Mouse (Mus musculus): ENCODE data around the gene Pqlc3.
A peak's percentile ranks its signal among the peaks of the same experiment; 100 is the strongest.

Pqlc3 gene

GRCm38 (mm10) chr12:17001211-17001610 lies 1.0 kb upstream of the Pqlc3 start:
- no peak for DNase-seq (ENCODE audit: extremely low spot score)

GRCm38 (mm10) chr12:17000628-17001027 lies 420 bp upstream of the Pqlc3 start:
- no peak for DNase-seq (ENCODE audit: extremely low spot score)

DNA sequence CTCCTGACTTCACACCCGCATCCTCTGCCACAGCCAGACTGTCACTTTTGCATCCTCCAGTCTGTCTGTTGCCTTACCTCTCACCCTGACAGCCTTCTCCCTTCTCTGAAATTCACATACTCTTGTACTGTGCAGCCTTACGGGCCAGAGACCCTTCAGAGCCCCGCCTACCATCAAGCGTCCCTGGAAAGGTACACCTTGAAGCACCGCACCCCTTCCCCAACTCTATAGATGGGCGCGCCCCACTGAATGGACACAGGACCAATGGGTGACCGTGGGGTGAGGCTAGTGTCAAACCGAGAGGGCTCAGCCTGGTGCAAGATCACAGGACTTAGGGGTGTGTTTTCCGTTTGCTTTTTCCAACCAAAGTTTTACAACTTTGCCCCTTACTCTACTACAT lies 1.1 kb downstream of the Pqlc3 start:
- no peak for DNase-seq (ENCODE audit: extremely low spot score)

DNA sequence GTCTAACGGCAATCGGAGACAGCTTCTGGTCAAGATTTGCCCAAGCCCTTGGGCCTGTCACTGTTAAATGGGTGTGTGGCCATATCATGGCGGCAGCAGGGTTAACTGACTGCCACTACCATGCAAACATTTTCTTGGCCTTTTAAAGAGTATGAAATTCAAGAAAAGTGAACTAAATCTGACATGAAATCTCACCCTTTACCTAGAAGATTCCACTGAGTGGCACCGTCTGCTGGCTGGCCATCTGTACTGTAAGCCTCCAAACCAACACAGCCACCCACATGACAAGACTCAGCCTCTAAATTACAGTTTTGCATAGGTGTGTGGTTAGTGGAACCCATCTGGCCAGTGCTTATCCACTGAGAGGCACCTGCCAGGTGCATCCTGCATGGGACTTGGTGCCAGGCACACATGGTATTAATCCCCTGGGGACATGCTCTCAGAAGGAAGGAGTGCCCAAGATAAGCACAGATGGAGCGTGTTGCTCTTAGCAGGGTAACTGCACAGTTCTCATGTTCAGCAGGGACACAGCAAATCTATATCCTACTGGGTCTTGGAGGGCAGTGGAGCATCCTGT lies 3.2 kb downstream of the Pqlc3 start:
- no peak for DNase-seq (ENCODE audit: extremely low spot score)

DNA sequence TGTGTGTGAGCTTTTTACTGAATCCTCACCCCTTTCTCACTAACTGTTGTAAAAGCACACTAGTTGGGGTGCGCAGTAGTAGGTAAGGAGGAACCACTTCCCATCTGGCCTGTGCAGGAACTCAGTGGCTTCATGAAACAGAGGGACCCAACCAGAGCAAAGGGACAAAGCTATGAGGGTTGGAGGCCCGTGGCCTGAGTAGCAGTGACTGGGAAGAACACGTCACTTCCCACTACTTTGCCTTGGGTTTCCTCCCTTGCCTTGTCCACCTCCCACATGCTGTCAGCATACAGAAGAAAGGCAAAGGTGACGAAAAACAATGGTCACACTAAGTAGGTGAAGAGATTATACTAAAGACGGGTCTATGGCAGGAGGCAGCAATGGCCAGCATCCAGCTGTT lies 3.9 kb downstream of the Pqlc3 start:
- no peak for DNase-seq (ENCODE audit: extremely low spot score)

DNA sequence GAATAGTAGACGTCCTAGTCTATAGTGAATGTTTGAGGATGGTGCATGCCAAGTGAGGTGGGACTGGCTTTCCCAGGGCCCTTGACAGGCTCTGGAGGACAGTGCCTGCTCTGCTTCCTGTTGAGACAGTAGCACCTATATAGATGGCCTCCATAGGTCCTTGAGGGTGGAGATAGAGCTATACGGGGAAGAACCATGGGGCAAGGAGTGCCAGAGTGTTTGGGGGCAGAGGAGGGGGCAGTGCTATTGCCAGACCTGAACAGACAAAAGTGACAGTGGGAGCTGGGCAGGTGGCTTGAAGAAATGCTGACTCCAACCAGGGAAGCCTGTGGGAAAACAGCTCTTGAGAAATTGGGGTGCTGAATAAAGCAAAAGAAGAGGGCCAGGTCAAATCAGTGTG lies 5.9 kb downstream of the Pqlc3 start:
- no peak for DNase-seq (ENCODE audit: extremely low spot score)

DNA sequence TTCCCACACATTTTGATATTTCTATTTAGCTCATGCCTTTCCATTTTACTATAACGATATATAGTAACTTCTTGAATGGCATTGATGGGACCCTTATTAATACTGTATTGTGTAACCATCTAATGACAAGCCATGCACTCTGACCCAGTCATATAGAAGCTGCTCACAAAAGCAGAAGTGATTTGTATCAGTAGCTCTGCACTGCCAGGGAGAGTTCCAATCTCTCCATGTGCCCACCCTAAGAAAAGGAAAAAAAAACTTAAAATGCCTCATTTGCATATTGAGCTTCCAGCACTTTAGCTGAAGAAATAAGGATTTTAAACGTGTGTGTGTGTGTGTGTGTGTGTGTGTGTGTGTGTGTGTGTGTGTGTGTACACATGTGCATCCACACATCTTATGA lies 7.9 kb downstream of the Pqlc3 start:
- no peak for DNase-seq (ENCODE audit: extremely low spot score)

DNA sequence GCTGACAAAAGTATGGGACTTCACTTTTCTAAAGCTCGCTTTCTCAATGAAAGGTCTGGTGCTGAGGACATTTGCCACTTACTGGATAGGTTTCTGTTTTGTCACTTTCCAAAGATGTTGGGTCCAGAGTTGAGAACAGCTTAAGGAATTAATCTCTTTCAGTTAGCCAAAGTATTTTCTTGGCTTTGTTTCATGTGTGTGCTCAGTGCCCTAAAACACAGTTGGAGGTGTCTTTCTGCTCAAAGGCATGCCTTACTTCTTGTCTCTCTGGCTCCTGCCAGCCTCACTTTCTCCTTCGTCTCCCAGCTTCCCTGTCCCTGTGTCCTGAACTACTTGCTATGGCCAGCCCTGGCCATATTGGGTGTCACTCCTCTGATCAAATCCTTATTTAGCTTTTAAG lies 8.8 kb downstream of the Pqlc3 start:
- DNase-seq (ENCODE audit: extremely low spot score) = no peak

GRCm38 (mm10) chr12:16985778-16986177 lies 14.4 kb downstream of the Pqlc3 start:
- DNase-seq (ENCODE audit: extremely low spot score) = no peak

- no peak for DNase-seq (ENCODE audit: extremely low spot score)
These were observed 23.1 kb downstream of the Pqlc3 start for GRCm38 (mm10) chr12:16977120-16977519.

GRCm38 (mm10) chr12:16966811-16967210 lies 33.4 kb downstream of the Pqlc3 start:
- DNase-seq (ENCODE audit: extremely low spot score) = no peak

- no peak for DNase-seq (ENCODE audit: extremely low spot score)
These were observed 36.9 kb downstream of the Pqlc3 start for GRCm38 (mm10) chr12:16963354-16963753.

- peak; percentile 6 for DNase-seq (ENCODE audit: extremely low spot score)
These were observed 41.4 kb downstream of the Pqlc3 start for GRCm38 (mm10) chr12:16958851-16959250.

DNA sequence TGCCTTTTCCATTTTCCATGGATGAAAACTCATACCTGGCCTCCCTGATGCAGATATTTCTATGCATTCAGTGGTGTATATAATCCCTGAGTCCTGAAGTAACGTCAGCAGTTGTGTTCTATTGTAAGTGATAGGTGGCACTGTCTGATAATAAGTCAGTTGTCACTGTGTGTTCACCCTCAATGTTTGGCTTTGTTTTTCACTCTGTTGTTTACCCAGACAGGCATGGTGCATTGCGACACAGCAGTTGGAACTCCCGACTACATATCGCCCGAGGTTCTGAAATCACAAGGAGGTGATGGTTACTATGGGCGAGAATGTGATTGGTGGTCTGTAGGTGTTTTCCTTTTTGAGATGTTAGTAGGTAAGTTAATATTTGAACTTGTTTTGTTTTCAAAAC lies 52.0 kb downstream of the Pqlc3 start:
- DNase-seq (ENCODE audit: extremely low spot score) = no peak

DNA sequence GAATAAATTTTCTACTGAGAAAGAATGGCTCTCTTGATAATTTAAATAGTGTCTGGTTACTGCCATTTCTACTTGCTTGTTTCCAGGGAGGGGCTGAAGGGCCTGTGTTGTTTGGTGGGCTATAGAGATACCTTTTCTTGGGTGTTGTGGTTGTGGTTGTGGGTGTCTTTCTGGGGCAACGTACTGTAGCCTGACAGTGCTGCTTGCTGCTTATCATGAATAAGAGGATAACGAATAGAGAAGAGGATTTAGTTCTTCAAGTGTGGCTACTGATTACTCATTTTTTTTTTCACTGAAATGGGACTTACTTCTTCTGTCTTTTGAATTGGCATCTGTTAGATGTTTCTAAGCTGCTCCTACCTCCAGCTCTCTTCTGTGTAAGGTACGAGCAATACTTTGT lies 58.2 kb downstream of the Pqlc3 start:
- no peak for DNase-seq (ENCODE audit: extremely low spot score)

All from embryo, embryonic 9.5 days (tissue).